In the genomic region with DNA sequence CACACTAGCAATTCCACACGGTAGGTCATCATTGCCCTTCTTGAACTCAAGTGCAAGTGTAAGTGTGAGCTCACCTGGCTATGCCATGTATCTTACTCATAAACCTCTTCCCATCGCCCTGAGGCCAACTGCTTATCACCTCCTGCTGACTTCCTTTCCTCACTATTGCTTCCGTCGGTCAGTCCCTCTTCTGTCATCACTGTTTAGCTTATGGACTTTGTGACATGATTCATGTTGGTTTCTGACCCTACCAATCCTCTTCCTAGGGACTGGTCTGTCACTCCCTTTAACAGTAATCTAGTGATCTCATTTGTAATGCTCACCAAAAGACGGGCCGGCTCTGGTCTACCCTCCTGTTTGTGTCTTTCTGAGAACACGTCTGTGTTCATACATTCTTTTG, we compare ENCODE assay signal across 23 mouse cellular contexts.
"Had no signal": no experiment of that assay in that cellular context is flagged by ENCODE, and none has a peak within 500 bp of the region (broad histone marks: within the 10 kb centered on the region; RNA-seq: fewer than 3 reads in every experiment).

No protein-coding gene starts in this region.

- H3K9ac ChIP-seq: liver, embryonic 15.5 days; liver, postnatal 0 days; lung, embryonic 15.5 days; midbrain, embryonic 13.5 days; midbrain, embryonic 15.5 days; neural tube, embryonic 13.5 days; neural tube, embryonic 15.5 days; stomach, embryonic 15.5 days had no signal

- H3K4me2 ChIP-seq: liver, embryonic 15.5 days; lung, embryonic 15.5 days; midbrain, embryonic 11.5 days; midbrain, embryonic 13.5 days; midbrain, embryonic 15.5 days; neural tube, embryonic 13.5 days; neural tube, embryonic 15.5 days; stomach, embryonic 15.5 days had no signal

- H3K27ac ChIP-seq: liver, embryonic 15.5 days; lung, embryonic 15.5 days; macrophage; midbrain, embryonic 13.5 days; midbrain, embryonic 15.5 days; neural tube, embryonic 13.5 days; neural tube, embryonic 15.5 days; stomach, embryonic 15.5 days had no signal

- H3K4me3 ChIP-seq: liver, embryonic 15.5 days; lung, embryonic 15.5 days; megakaryocyte, embryonic 14.5 days; midbrain, embryonic 13.5 days; midbrain, embryonic 15.5 days; myocyte; neural tube, embryonic 13.5 days; neural tube, embryonic 15.5 days; stomach, embryonic 15.5 days had no signal

- H3K4me1 ChIP-seq: lung, embryonic 15.5 days; midbrain, embryonic 13.5 days; midbrain, embryonic 15.5 days; neural tube, embryonic 13.5 days; neural tube, embryonic 15.5 days; stomach, embryonic 15.5 days had no signal

- ATAC-seq: liver, postnatal 0 days; lung, postnatal 0 days; midbrain, embryonic 13.5 days; midbrain, embryonic 15.5 days had no signal

- DNase-seq: liver, postnatal 0 days; lung, adult 2 months; lung, postnatal 14 days; lung, postnatal 36 days; retina, postnatal 1 day; right cerebral cortex, adult 18-20 months; right cerebral cortex, postnatal 25 days; right cerebral cortex, postnatal 4 days; thymus, adult 18-20 months; thymus, postnatal 14 days; thymus, postnatal 36 days had no signal

- H3K27me3 ChIP-seq: liver, embryonic 15.5 days; lung, embryonic 15.5 days; megakaryocyte, embryonic 14.5 days; midbrain, embryonic 13.5 days; midbrain, embryonic 15.5 days; neural tube, embryonic 13.5 days; neural tube, embryonic 15.5 days; stomach, embryonic 15.5 days had no signal

- H3K9me3 ChIP-seq: liver, embryonic 15.5 days; lung, embryonic 15.5 days; megakaryocyte, embryonic 14.5 days; midbrain, embryonic 13.5 days; midbrain, embryonic 15.5 days; neural tube, embryonic 13.5 days; neural tube, embryonic 15.5 days; stomach, embryonic 15.5 days had no signal
